Mouse (Mus musculus): Measurements from ENCODE around the gene Smim9. TPM values are rescaled to one million over a fixed set of nuclear protein-coding genes. Genes with fewer than 3 reads are reported as not detected.
"Not testable (repeated sequence)": the region's sequence is repeated elsewhere in the genome, so short reads cannot be mapped to it uniquely, and the experiment has no call there.

The Smim9 gene
- total and polyA plus RNA-seq, 3 experiments, result not detected

DNA sequence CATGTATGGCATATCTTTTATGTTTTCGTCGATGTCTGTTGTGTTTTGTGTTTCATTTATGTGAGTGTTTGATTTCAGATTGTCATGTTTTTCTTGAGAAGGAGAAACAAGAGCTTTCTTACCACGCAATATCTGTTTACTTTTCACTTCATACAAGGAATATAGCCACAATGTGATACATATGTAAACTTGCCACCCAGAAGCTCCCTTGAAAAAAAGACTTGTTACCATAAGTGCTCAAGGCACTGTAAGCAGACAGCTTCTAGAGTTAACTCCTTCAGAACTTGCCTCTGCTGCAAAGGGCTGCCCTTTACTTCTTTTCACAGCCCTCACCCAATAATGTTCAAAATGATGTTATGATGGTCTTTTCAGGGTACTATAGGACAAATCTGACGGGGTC is 15.2 kb downstream of the Smim9 start:
- dilution Hi-C loops (cut with MboI; ENCODE audit: extremely low pct_ligation_motif_present, extremely low pct_unique_long_range_greater_than_20kb, low sequenced_read_pairs) (no loop called here), in situ Hi-C loops (cut with MboI; ENCODE audit: low pct_ligation_motif_present, low pct_unique_long_range_greater_than_20kb, low sequenced_read_pairs) (no loop called here)
- Histone ChIP-seq H3K9me3 (replicated peaks; ENCODE audit: low read length) (no peaks in the 10 kb centered on the region), H3K27me3 (replicated peaks) (no peaks in the 10 kb centered on the region), H3K4me1 (ENCODE audit: control insufficient read depth in 1 of 2, insufficient read depth in 2 of 2) (no peaks in the 10 kb centered on the region), H3K4me3 (replicated peaks in 1 of 3; ENCODE audit: low read depth in 2 of 3, low read length in 2 of 3, poor library complexity in 1 of 3) (no peak overlapping the region), H3K36me3 (replicated peaks in 1 of 2; ENCODE audit: control insufficient read depth in 1 of 2, insufficient read depth in 1 of 2, low read length in 1 of 2) (no peaks in the 10 kb centered on the region), H3K9ac (ENCODE audit: insufficient read depth, low read depth) (no peak overlapping the region), H3K4me2 (ENCODE audit: insufficient read depth, low read depth, poor library complexity, severe bottlenecking) (no peak overlapping the region), H3K79me2 (replicated peaks; ENCODE audit: control insufficient read depth, extremely low read depth, insufficient read depth, poor library complexity, severe bottlenecking) (no peaks in the 10 kb centered on the region), H3K27ac (ENCODE audit: insufficient read depth, low read depth) (no peak overlapping the region)
- TF ChIP-seq MYC (IDR thresholded peaks at IDR 0.05; ENCODE audit: low read depth, low read length) (no peak), JUND (conservative IDR thresholded peaks at IDR 0.05; ENCODE audit: low read depth, low read length) (no peak), SMC3 (IDR thresholded peaks at IDR 0.05; ENCODE audit: low read depth, low read length) (no peak), RCOR1 (conservative IDR thresholded peaks at IDR 0.05; ENCODE audit: low read depth, low read length) (no peak), POLR2A (IDR thresholded peaks at IDR 0.05; ENCODE audit: low read depth, low read length) (no peak), NRF1 (IDR thresholded peaks at IDR 0.05; ENCODE audit: low read depth, low read length) (no peak)
- DNase-seq (ENCODE audit: extremely low read depth), result no peak

DNA sequence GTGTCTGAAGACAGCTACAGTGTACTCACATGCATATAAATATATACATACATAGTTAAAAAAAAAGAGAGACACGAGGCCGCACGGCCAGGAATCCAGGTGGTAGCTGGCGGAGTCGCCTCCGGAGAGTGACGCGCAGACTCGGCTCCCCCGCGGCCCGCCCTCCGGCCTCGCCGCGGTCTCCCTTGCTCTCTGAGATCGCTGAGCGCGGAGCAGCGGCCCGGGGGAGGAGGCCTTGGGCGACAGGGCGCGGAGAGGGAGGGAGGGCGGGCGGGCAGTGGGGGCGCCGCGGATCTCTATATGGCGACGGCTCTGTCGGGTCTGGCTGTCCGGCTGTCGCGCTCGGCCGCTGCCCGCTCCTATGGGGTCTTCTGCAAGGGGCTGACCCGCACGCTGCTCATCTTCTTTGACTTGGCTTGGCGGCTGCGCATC is 20.4 kb downstream of the Smim9 start:
- DNase-seq (ENCODE audit: extremely low read depth); H3K4me2 ChIP-seq (ENCODE audit: insufficient read depth, low read depth, poor library complexity, severe bottlenecking); H3K4me1 ChIP-seq (ENCODE audit: control insufficient read depth in 1 of 2, insufficient read depth in 2 of 2); dilution Hi-C loops (cut with MboI; ENCODE audit: extremely low pct_ligation_motif_present, extremely low pct_unique_long_range_greater_than_20kb, low sequenced_read_pairs); in situ Hi-C loops (cut with MboI; ENCODE audit: low pct_ligation_motif_present, low pct_unique_long_range_greater_than_20kb, low sequenced_read_pairs); H3K79me2 ChIP-seq (replicated peaks; ENCODE audit: control insufficient read depth, extremely low read depth, insufficient read depth, poor library complexity, severe bottlenecking); H3K9me3 ChIP-seq (replicated peaks; ENCODE audit: low read length); H3K36me3 ChIP-seq (replicated peaks in 1 of 2; ENCODE audit: control insufficient read depth in 1 of 2, insufficient read depth in 1 of 2, low read length in 1 of 2); H3K9ac ChIP-seq (ENCODE audit: insufficient read depth, low read depth); H3K27me3 ChIP-seq (replicated peaks); H3K4me3 ChIP-seq (replicated peaks in 1 of 3; ENCODE audit: low read depth in 2 of 3, low read length in 2 of 3, poor library complexity in 1 of 3); H3K27ac ChIP-seq (ENCODE audit: insufficient read depth, low read depth): not testable (repeated sequence)

DNA sequence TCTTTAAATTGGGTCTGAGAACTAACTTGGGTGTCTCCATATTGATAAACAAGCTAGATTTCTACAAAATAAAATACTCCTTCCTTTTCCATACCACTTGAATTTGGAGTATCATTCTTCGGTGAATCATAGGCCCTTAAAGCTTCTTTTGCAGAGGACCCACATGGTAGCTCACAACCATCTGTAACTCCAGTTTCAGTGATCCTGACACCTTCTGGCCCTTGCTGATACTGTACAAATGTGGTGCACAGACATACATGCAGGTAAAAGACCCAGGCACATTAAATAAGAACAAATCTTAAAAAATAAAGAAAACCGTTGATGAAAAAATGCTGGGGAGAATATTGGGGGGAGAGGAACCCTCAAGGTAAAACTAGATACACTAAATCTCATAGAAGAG is 25.4 kb downstream of the Smim9 start:
- Histone ChIP-seq H3K27me3 (replicated peaks) (no peaks in the 10 kb centered on the region), H3K4me2 (ENCODE audit: insufficient read depth, low read depth, poor library complexity, severe bottlenecking) (no peak overlapping the region), H3K27ac (ENCODE audit: insufficient read depth, low read depth) (no peak overlapping the region), H3K36me3 (replicated peaks in 1 of 2; ENCODE audit: control insufficient read depth in 1 of 2, insufficient read depth in 1 of 2, low read length in 1 of 2) (no peaks in the 10 kb centered on the region), H3K9me3 (replicated peaks; ENCODE audit: low read length) (no peaks in the 10 kb centered on the region), H3K9ac (ENCODE audit: insufficient read depth, low read depth) (no peak overlapping the region), H3K79me2 (replicated peaks; ENCODE audit: control insufficient read depth, extremely low read depth, insufficient read depth, poor library complexity, severe bottlenecking) (no peaks in the 10 kb centered on the region), H3K4me3 (replicated peaks in 1 of 3; ENCODE audit: low read depth in 2 of 3, low read length in 2 of 3, poor library complexity in 1 of 3) (no peak overlapping the region), H3K4me1 (ENCODE audit: control insufficient read depth in 1 of 2, insufficient read depth in 2 of 2) (no peaks in the 10 kb centered on the region)
- DNase-seq (ENCODE audit: extremely low read depth), result no peak
- dilution Hi-C loops (cut with MboI; ENCODE audit: extremely low pct_ligation_motif_present, extremely low pct_unique_long_range_greater_than_20kb, low sequenced_read_pairs) (no loop called here), in situ Hi-C loops (cut with MboI; ENCODE audit: low pct_ligation_motif_present, low pct_unique_long_range_greater_than_20kb, low sequenced_read_pairs) (no loop called here)
- TF ChIP-seq TCF12 (IDR thresholded peaks at IDR 0.05; ENCODE audit: low read depth, low read length), result no peak
- no peak for TF ChIP-seq MAX (IDR thresholded peaks at IDR 0.05; ENCODE audit: low read length)
- TF ChIP-seq ZNF384 (IDR thresholded peaks at IDR 0.05; ENCODE audit: low read depth, low read length), result no peak
- no peak for TF ChIP-seq ZKSCAN1 (IDR thresholded peaks at IDR 0.05; ENCODE audit: borderline replicate concordance, low read depth, low read length)

Measured in CH12.LX (cell line).